Mouse (Mus musculus) bone marrow, adult 2 months (tissue): ENCODE measurements around the gene Copg1. TPM values are rescaled to one million over a fixed set of nuclear protein-coding genes. Genes with fewer than 3 reads are reported as not detected.

Source experiments
- H3K27ac ChIP-seq: fragments of 200-500 bp; 2 replicates; pipeline ENCODE4 v1.5.1; 2012; ENCODE audit warnings: low read depth, mild to moderate bottlenecking, control low read depth, inconsistent platforms, low read length; ENCODE audit not compliant: control insufficient read depth, poor library complexity, insufficient read depth
- H3K4me1 ChIP-seq: fragments of 200-500 bp; 2 replicates; pipeline ENCODE4 v1.6.1; 2011; ENCODE audit warnings: low read length; ENCODE audit not compliant: control insufficient read depth, insufficient read depth
- H3K4me3 ChIP-seq: fragments of 200-500 bp; replicated peaks from 2 replicates; pipeline ENCODE3; 2011; ENCODE audit warnings: mild to moderate bottlenecking, low read depth, low read length, control low read depth; ENCODE audit not compliant: control insufficient read depth
- CTCF ChIP-seq: fragments of 200-500 bp; IDR thresholded peaks from 2 replicates; pipeline ENCODE4 v1.5.1; 2011; ENCODE audit warnings: low read length, control low read depth; ENCODE audit not compliant: control insufficient read depth, insufficient read depth
- POLR2A ChIP-seq: fragments of 200-500 bp; IDR thresholded peaks from 2 replicates; pipeline ENCODE4 v1.6.1; 2011; ENCODE audit warnings: low read depth, mild to moderate bottlenecking, control low read depth, low read length, borderline replicate concordance; ENCODE audit not compliant: control insufficient read depth
- WGBS: fragments of 180-500 bp; shearing (Covaris S2); methylation state at CpG from one replicate; pipeline ENCODE4 v1.1.7; 2018; 5-methylcytosine and 5-hydroxymethylcytosine counted together
- polyA plus RNA-seq: library from polyadenylated mRNA; stranded (reverse); fragments of >200 nt; gene quantifications from 2 replicates; pipeline ENCODE4 v1.2.4, GENCODE M21; 2011; ENCODE audit warnings: low replicate concordance; ENCODE audit not compliant: missing spikeins, insufficient read depth, insufficient read length

The Copg1 gene
- polyA plus RNA-seq, 1 experiment = 63.6 TPM

DNA sequence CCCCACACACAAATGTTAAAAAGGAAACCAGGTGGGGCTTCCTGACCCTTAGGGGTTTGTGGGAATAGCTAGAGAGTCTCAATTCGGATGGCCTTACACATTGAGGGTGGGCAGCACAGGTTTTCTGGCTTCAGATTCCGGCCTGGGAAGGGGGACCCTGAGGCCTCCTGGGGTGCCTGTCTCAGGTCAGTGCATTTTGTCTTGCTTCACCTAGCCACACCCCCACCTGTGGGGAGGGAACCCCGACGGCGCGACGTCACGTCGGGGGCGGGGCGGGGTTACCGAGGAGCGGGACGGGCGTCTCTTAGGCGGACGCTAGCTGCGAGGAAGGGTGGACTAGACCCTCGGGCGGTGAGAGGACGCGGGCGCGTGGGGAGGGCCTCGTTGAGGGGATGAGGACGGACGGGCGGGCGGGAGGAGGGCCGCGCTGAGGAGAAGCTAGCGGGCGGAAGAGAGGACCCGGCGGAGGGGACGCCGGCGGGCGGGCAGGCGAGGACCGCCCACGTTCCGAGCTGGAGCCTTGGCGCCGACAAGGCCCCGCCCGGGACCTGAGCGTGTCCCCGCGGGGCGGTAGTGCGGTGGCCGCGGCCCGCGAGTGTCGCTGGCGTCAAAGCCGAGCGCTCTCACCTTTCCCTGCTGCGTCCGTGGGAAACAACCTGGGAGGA, 26.2 kb downstream of the Copg1 start, which contains the start of gene Hmces:
Hmces (plus strand) TSS at position 275 of the 665 bp plus-strand sequence.
- under 1% methylated on average over 61 of the region's 62 CpGs for WGBS
- TF ChIP-seq CTCF (no peak), POLR2A (peak; percentile 59)

DNA sequence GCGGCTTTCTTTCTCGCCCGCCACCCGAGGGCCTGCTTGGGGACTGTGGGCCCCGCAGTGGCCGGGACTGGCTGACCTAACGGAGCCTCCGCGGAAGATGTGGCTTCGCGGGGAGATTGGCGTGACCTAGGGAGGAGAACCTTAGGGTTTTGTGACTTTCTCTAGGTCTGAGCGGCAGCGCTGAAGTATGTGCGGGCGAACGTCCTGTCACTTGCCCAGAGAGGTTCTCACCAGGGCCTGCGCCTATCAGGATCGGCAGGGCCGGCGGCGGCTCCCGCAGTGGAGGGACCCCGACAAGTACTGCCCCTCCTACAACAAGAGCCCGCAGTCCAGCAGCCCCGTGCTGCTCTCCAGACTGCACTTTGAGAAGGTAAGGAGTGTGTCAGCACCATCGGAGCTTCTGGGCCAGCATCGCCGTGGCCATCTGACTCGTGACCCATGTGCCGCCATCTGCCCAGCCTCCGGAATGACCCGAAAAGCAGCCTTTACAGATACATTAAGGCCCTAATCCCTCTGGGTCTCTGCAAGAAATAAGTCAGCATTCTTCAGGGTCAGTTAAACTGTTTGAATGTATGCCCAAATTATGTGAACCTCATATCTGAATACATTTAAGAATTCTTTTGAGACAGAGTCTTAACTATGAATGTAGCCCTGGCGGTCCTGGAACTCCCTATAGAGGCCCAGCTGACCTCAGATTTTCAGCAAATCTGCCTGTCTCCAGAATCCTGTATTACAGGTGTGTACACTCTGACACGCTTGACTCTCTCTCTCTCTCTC, 26.9 kb downstream of the Copg1 start:
- no peak for TF ChIP-seq POLR2A
- no peak for TF ChIP-seq CTCF
- peaks cover 3% of the 10 kb centered on the region; the same call in 1 of the 2 replicates for H3K4me1 ChIP-seq
- peak overlapping the region; percentile 85 for H3K4me3 ChIP-seq
- peak overlapping the region; percentile 90 for H3K27ac ChIP-seq
- WGBS = 6% methylated on average over 35 of the region's 35 CpGs

More for the DNA sequence above, 26.2 kb downstream of the Copg1 start, which contains the start of gene Hmces:
- Histone ChIP-seq H3K27ac (peak within 1 kb of the TSS; percentile 90), H3K4me3 (peak within 1 kb of the TSS; percentile 85), H3K4me1 (peaks cover 3% of the 10 kb centered on the region; the same call in 1 of the 2 replicates)

DNA sequence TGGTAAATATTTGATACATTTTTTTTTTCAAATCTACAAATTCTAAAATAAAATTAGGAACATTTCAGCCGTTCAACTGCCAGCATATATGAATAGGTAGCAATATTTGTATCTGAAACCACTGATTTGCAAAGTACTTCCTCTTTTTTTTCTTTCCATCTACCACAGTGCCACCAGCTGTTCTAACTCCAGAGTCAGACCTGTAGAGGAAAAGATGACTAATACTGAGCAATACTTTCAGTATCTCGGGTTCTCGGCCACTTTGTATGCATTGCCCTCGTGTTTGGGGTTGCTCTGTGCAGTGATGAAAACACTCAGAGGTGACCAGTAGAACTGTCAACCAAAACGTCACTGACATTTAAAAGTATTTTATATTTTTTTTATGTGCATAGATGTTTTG, 28.3 kb downstream of the Copg1 start:
- no peak overlapping the region for H3K27ac ChIP-seq
- WGBS = 6% methylated on average over 5 of the region's 5 CpGs

DNA sequence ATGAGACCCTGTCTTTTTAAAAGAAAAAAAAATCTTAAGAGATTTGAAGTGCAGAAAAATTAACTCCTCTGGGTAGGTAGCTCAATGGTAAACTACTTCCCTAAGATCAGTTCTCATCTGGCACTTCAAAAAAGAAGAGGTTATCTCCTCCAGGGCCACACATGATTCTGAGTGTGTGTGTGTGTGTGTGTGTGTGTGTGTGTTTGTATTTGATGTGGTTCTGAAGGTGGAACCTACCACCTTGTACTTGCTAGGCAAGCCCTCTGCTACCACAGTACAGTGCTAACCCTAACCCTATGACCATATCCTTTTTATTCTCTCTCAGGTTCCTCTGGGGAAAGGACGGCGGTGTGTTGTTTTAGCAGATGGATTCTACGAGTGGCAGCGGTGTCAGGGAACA, 33.6 kb downstream of the Copg1 start:
- 96% methylated on average over 4 of the region's 4 CpGs for WGBS
- Histone ChIP-seq H3K27ac (no peak overlapping the region), H3K4me1 (no peaks in the 10 kb centered on the region; the same call in 1 of the 2 replicates), H3K4me3 (no peak overlapping the region)
- TF ChIP-seq CTCF = no peak
- no peak for TF ChIP-seq POLR2A

More for the DNA sequence above, 28.3 kb downstream of the Copg1 start:
- TF ChIP-seq CTCF (no peak), POLR2A (no peak)
- H3K4me1 ChIP-seq = peaks cover 3% of the 10 kb centered on the region; the same call in 1 of the 2 replicates
- no peak overlapping the region for H3K4me3 ChIP-seq

DNA sequence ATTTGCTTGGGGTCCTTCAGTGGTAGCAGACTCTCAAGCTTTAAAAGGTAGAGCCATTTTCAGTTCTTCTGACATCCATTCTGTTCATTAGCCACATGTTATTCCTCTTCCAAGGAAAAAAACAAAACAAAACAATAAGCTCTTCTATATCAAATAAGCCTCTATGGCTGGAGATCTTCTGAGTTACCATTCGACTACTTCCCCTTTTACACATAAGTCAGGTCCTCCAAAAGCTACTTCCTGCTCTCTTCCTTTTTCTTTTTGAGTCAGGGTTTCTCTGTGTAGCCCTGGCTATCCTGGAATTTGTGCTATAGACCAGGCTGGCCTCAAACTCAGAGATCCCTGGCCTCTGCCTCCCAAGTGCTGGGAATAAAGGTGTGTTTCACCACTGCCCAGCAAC, 36.0 kb downstream of the Copg1 start:
- 10% methylated on average over 1 of the region's 1 CpGs for WGBS

DNA sequence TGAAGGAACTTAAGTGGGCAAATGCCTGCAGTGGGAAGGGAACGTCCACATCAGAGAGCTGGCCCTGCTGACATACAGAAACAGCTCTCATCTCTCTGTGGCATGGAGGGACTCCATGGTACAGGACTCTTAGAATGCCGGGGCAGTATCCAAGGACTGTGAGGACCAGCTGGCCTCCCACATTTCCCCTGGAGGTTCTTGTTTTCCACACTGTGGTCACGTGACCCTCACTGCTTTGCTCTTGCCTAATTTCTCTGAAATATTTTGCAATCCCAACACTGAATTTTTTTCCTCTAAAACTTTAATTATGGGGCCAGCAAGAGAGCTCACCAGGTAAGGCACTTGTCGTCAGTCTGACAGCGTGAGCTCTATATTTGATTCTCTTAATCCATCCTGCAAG, 47.4 kb downstream of the Copg1 start:
- Histone ChIP-seq H3K4me3 (no peak overlapping the region), H3K27ac (no peak overlapping the region), H3K4me1 (no peaks in the 10 kb centered on the region)
- 59% methylated on average over 5 of the region's 5 CpGs for WGBS
- no peak for TF ChIP-seq CTCF
- no peak for TF ChIP-seq POLR2A

More for the DNA sequence above, 36.0 kb downstream of the Copg1 start:
- Histone ChIP-seq H3K27ac (no peak overlapping the region), H3K4me1 (no peaks in the 10 kb centered on the region; the same call in 1 of the 2 replicates), H3K4me3 (no peak overlapping the region)
- TF ChIP-seq CTCF (no peak), POLR2A (no peak)

DNA sequence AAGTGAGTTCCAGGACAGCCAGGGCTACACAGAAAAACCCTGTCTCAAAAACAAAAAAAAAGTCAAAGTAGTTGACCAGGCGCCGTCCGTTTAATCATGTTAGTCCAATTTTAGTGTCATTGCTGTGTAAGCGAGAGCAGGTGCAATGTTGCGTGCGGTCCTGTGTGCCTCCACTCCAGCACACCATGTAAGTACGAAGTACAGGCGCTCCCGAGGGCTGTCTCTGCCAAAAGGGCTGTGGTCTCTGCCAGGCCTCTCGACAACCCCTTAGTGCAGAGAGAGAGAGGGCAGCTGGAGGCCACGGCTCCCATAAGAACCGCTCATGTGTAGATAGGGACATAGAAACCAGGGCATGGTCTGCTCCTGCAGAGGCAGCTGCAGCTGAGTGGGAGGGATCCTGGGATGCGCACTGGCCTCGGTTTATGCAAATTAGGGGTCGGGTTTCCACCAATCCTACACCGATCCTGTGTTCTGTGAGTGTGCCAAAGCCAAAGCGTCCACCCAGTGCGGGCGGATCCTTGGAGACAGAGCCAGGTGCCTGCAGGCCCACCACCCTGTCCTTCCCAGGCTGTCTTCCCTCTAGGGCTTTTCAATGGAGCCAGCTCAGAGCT, 49.7 kb downstream of the Copg1 start:
- H3K4me3 ChIP-seq = no peak overlapping the region
- no peaks in the 10 kb centered on the region for H3K4me1 ChIP-seq
- TF ChIP-seq POLR2A (no peak), CTCF (no peak)
- H3K27ac ChIP-seq = no peak overlapping the region
- 83% methylated on average over 19 of the region's 19 CpGs for WGBS

DNA sequence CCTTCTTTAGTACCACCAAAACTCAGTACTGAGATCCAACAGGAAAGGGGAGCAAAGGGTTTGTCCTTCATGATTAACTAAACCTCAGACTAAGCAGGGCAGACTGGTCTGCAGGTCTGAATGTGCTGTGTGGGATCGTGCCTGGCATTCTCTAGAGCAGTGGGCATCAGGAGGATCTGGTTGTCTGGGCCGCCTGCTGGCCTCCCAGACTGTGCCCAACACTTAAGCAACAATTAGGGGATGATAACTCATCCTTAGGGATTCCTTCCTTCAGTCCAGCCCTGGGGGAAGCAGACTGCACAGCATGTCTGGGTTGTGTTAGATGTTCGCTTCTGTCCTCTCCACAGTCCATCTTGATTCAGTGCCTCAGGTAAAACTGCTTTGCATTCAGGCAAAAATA, 51.3 kb downstream of the Copg1 start:
- H3K27ac ChIP-seq = no peak overlapping the region
- 79% methylated on average over 3 of the region's 3 CpGs for WGBS
- H3K4me3 ChIP-seq = no peak overlapping the region
- TF ChIP-seq CTCF (no peak), POLR2A (no peak)
- no peaks in the 10 kb centered on the region for H3K4me1 ChIP-seq
